8 mouse cellular contexts compared by ENCODE assay signal in genomic region chr15:89149271-89150040, GRCm38 (mm10). TPM values are rescaled to one million over a fixed set of nuclear protein-coding genes. Genes with fewer than 3 reads are reported as not detected.
A peak's percentile ranks its signal among the peaks of the same experiment; 100 is the strongest.
DNase-seq lines count a peak whose midpoint lies in the region; ATAC-seq and TF ChIP-seq lines count a peak whose summit lies in the region.

Gene Mapk11, minus strand, starts transcription at chr15:89149628.

- H3K79me2 ChIP-seq in CH12.LX (replicated peaks; ENCODE audit: control insufficient read depth, extremely low read depth, insufficient read depth, poor library complexity, severe bottlenecking) = no peaks in the 10 kb centered on the region

- H3K36me3 ChIP-seq in CH12.LX (replicated peaks in 1 of 2; ENCODE audit: control insufficient read depth in 1 of 2, insufficient read depth in 1 of 2, low read length in 1 of 2) = peaks cover 7 to 18% of the 10 kb centered on the region in 2 experiments
- peaks cover 12% of the 10 kb centered on the region for H3K36me3 ChIP-seq in embryonic facial prominence, embryonic 13.5 days
- peaks cover 33% of the 10 kb centered on the region for H3K36me3 ChIP-seq in hindbrain, embryonic 10.5 days
- H3K36me3 ChIP-seq in stomach, embryonic 14.5 days (ENCODE audit: control insufficient read depth, insufficient read depth, low read length) = peaks cover 4% of the 10 kb centered on the region; the same call in 1 of the 2 replicates

- in situ Hi-C loops in CH12.LX (cut with MboI; ENCODE audit: low pct_ligation_motif_present, low pct_unique_long_range_greater_than_20kb, low sequenced_read_pairs) = no loop called here

- DNase-seq in 3134 (ENCODE audit: extremely low read depth, insufficient read length, low spot score) (peak; percentile 50), CH12.LX (ENCODE audit: extremely low read depth) (peak; percentile 39)
- DNase-seq in hindbrain, embryonic 10.5 days (ENCODE audit: low spot score) = peak; percentile 66
- DNase-seq in left cerebral cortex, adult 8-10 months (ENCODE audit: low spot score in 2 of 2) = no peak
- peak; percentile 51 to 73 for DNase-seq in lung, postnatal 4 days
- no peak for DNase-seq in urinary bladder, adult 2 months (ENCODE audit: low spot score)

- H3K9me3 ChIP-seq in CH12.LX (replicated peaks; ENCODE audit: low read length) = no peaks in the 10 kb centered on the region
- H3K9me3 ChIP-seq in embryonic facial prominence, embryonic 13.5 days = no peaks in the 10 kb centered on the region
- H3K9me3 ChIP-seq in hindbrain, embryonic 10.5 days = no peaks in the 10 kb centered on the region
- no peaks in the 10 kb centered on the region for H3K9me3 ChIP-seq in stomach, embryonic 14.5 days (ENCODE audit: control insufficient read depth, low read depth, low read length)

- H3K9ac ChIP-seq in CH12.LX (ENCODE audit: insufficient read depth, low read depth) = peak within 1 kb of the TSS; percentile 68
- peak within 1 kb of the TSS; percentile 77 for H3K9ac ChIP-seq in embryonic facial prominence, embryonic 13.5 days
- peak within 1 kb of the TSS; percentile 42 for H3K9ac ChIP-seq in stomach, embryonic 14.5 days (replicated peaks; ENCODE audit: low read depth, low read length)

- peaks cover 35% of the 10 kb centered on the region for H3K27me3 ChIP-seq in CH12.LX (replicated peaks)
- peaks cover 49% of the 10 kb centered on the region for H3K27me3 ChIP-seq in embryonic facial prominence, embryonic 13.5 days
- peaks cover 43% of the 10 kb centered on the region for H3K27me3 ChIP-seq in hindbrain, embryonic 10.5 days (ENCODE audit: insufficient read depth, poor library complexity, severe bottlenecking)
- peaks cover 13% of the 10 kb centered on the region for H3K27me3 ChIP-seq in stomach, embryonic 14.5 days (ENCODE audit: control insufficient read depth, insufficient read depth, low read length)

- dilution Hi-C loops in CH12.LX (cut with MboI; ENCODE audit: extremely low pct_ligation_motif_present, extremely low pct_unique_long_range_greater_than_20kb, low sequenced_read_pairs) = no loop called here

- H3K4me3 ChIP-seq in CH12.LX (replicated peaks in 1 of 3; ENCODE audit: low read depth in 2 of 3, low read length in 2 of 3, poor library complexity in 1 of 3) = peak within 1 kb of the TSS; percentile 56 to 94 (median 68)
- H3K4me3 ChIP-seq in embryonic facial prominence, embryonic 13.5 days = peak within 1 kb of the TSS; percentile 71
- peak within 1 kb of the TSS; percentile 71 for H3K4me3 ChIP-seq in hindbrain, embryonic 10.5 days
- H3K4me3 ChIP-seq in stomach, embryonic 14.5 days (ENCODE audit: low read depth, low read length) = peak within 1 kb of the TSS; percentile 62

- peak; percentile 45; the same call in 1 of the 2 replicates for ATAC-seq in embryonic facial prominence, embryonic 13.5 days (ENCODE audit: insufficient number of reproducible peaks, insufficient read depth, low FRiP score, low TSS enrichment, low read depth)
- peak; percentile 50; the same call in 1 of the 2 replicates for ATAC-seq in stomach, embryonic 14.5 days (ENCODE audit: insufficient number of reproducible peaks, insufficient read depth, low FRiP score, low read depth)

- TF ChIP-seq CTCF in CH12.LX (conservative IDR thresholded peaks at IDR 0.05 in 1 of 2, IDR thresholded peaks at IDR 0.05 in 1 of 2; ENCODE audit: low read depth in 2 of 2, low read length in 2 of 2) = no peak

- peak within 1 kb of the TSS; percentile 97 for H3K4me2 ChIP-seq in CH12.LX (ENCODE audit: insufficient read depth, low read depth, poor library complexity, severe bottlenecking)
- peak within 1 kb of the TSS; percentile 94 for H3K4me2 ChIP-seq in embryonic facial prominence, embryonic 13.5 days
- H3K4me2 ChIP-seq in stomach, embryonic 14.5 days (replicated peaks; ENCODE audit: low read depth, low read length) = peak within 1 kb of the TSS; percentile 96

- H3K27ac ChIP-seq in CH12.LX (ENCODE audit: insufficient read depth, low read depth) = no peak within 1 kb of the TSS
- peak within 1 kb of the TSS; percentile 69 for H3K27ac ChIP-seq in embryonic facial prominence, embryonic 13.5 days
- H3K27ac ChIP-seq in hindbrain, embryonic 10.5 days = peak within 1 kb of the TSS; percentile 94
- H3K27ac ChIP-seq in stomach, embryonic 14.5 days (ENCODE audit: low read length) = peak within 1 kb of the TSS; percentile 44; the same call in 1 of the 2 replicates

- TF ChIP-seq EP300 in CH12.LX (IDR thresholded peaks at IDR 0.05; ENCODE audit: low read length) = no peak

- no peak for TF ChIP-seq RAD21 in CH12.LX (IDR thresholded peaks at IDR 0.05; ENCODE audit: low read depth, low read length)

- under 1% methylated on average over 58 of the region's 61 CpGs for WGBS in embryonic facial prominence, embryonic 13.5 days
- under 1% methylated on average over 61 of the region's 61 CpGs for WGBS in hindbrain, embryonic 10.5 days
- WGBS in stomach, embryonic 14.5 days = 1% methylated on average over 60 of the region's 61 CpGs

- TF ChIP-seq POLR2A in CH12.LX (IDR thresholded peaks at IDR 0.05; ENCODE audit: low read depth, low read length) = peak; percentile 49

- H3K4me1 ChIP-seq in CH12.LX (ENCODE audit: control insufficient read depth in 1 of 2, insufficient read depth in 2 of 2) = peaks cover 14 to 25% of the 10 kb centered on the region in 2 experiments
- H3K4me1 ChIP-seq in embryonic facial prominence, embryonic 13.5 days = peaks cover 41% of the 10 kb centered on the region
- H3K4me1 ChIP-seq in hindbrain, embryonic 10.5 days (replicated peaks) = peaks cover 72% of the 10 kb centered on the region
- H3K4me1 ChIP-seq in stomach, embryonic 14.5 days (ENCODE audit: control insufficient read depth, insufficient read depth, low read length) = peaks cover 17% of the 10 kb centered on the region

TF ChIP-seq in CH12.LX, 34 proteins besides CTCF, POLR2A, EP300 and RAD21:
- TF ChIP-seq MYC (IDR thresholded peaks at IDR 0.05; ENCODE audit: low read depth, low read length) (peak; percentile 67; the same call in 1 of the 2 replicates), MAX (IDR thresholded peaks at IDR 0.05; ENCODE audit: low read length) (peak; percentile 89), MXI1 (IDR thresholded peaks at IDR 0.05; ENCODE audit: low read depth, low read length) (peak; percentile 86), SIN3A (IDR thresholded peaks at IDR 0.05; ENCODE audit: low read length) (peak; percentile 70), MEF2A (IDR thresholded peaks at IDR 0.05; ENCODE audit: borderline replicate concordance, low read depth, low read length) (no peak), MAZ (IDR thresholded peaks at IDR 0.05; ENCODE audit: low read depth, low read length) (peak; percentile 75; the same call in 1 of the 2 replicates), CHD2 (IDR thresholded peaks at IDR 0.05; ENCODE audit: low read length) (0 out of 2 replicates have a peak, but pooled peaks have one; percentile 49), GABPA (IDR thresholded peaks at IDR 0.05; ENCODE audit: insufficient replicate concordance, low read depth, low read length) (no peak), BHLHE40 (IDR thresholded peaks at IDR 0.05; ENCODE audit: low read depth, low read length) (peak; percentile 63), IRF4 (IDR thresholded peaks at IDR 0.05; ENCODE audit: low read depth, low read length) (no peak), NELFE (IDR thresholded peaks at IDR 0.05; ENCODE audit: low read depth, low read length) (peak; percentile 20; the same call in 1 of the 2 replicates)

RNA-seq across cellular contexts. Expression of gene Mapk11, which starts in this region (rescaled TPM):
- total RNA-seq in CH12.LX (2012; rRNA removed) = 7.4 and 11.4 TPM in 2 replicates
- total RNA-seq in CH12.LX (2014; rRNA removed) = 3.5 and 3.9 TPM in 2 replicates
- polyA plus RNA-seq in CH12.LX (2012; ENCODE audit: insufficient read length, low read depth) = 5.2 and 5.3 TPM in 2 replicates
- 13.3 and 13.5 TPM in 2 replicates for polyA plus RNA-seq in embryonic facial prominence, embryonic 13.5 days (2015; fragmentation: Nextera tagmentation; extraction: Ambion mirVana)
- polyA plus RNA-seq in hindbrain, embryonic 10.5 days (2016; fragmentation: Nextera tagmentation; extraction: Ambion mirVana) = 34.9 and 46.6 TPM in 2 replicates
- 10 to 100 TPM; 35.8 to 40.9 (median 39.4) TPM for total RNA-seq in left cerebral cortex, adult 8-10 months (2022)
- polyA plus RNA-seq in stomach, embryonic 14.5 days (2014; fragmentation: Nextera tagmentation; extraction: Ambion mirVana) = 6.5 and 7.9 TPM in 2 replicates
- 6.6 and 7.5 TPM in 2 replicates for polyA plus RNA-seq in urinary bladder, adult 2 months (2012; rRNA removed)

Comparison
In these comparisons a context has a peak if more than half of its experiments do, and no peak if none do; other contexts are left out.
1. DNase-seq: peak in 3134 (single experiment), CH12.LX (single experiment), hindbrain, embryonic 10.5 days (single experiment) and lung, postnatal 4 days (2 of 2); none in left cerebral cortex, adult 8-10 months (0 of 2) and urinary bladder, adult 2 months (single experiment).
2. Peak in every context shown above with its lines, with median percentiles within 50 percentile points of each other: H3K4me2 ChIP-seq, H3K4me3 ChIP-seq and H3K9ac ChIP-seq.